ENCODE assay signal across 27 mouse cellular contexts in genomic region chr13:89838635-89839034, GRCm38 (mm10).
"Had no signal": no experiment of that assay in that cellular context is flagged by ENCODE, and none has a peak within 500 bp of the region (broad histone marks: within the 10 kb centered on the region; RNA-seq: fewer than 3 reads in every experiment).

No protein-coding gene starts in this region.

- H3K9me3 ChIP-seq: heart, embryonic 10.5 days; heart, embryonic 12.5 days; hindbrain, embryonic 10.5 days; hindbrain, embryonic 12.5 days; kidney, embryonic 15.5 days; limb, embryonic 10.5 days; limb, embryonic 12.5 days had no signal

- H3K36me3 ChIP-seq: heart, embryonic 10.5 days; heart, embryonic 12.5 days; hindbrain, embryonic 10.5 days; hindbrain, embryonic 12.5 days; kidney, embryonic 15.5 days; limb, embryonic 10.5 days; limb, embryonic 12.5 days had no signal

- DNase-seq: gastrocnemius, postnatal 14 days; gastrocnemius, postnatal 36 days; heart, adult 18-20 months; heart, postnatal 10 days; heart, postnatal 4 days; kidney, adult 11 months; kidney, adult 2 months; kidney, adult 9 months; kidney, postnatal 14 days; kidney, postnatal 36 days; layer of hippocampus, adult 9-11 months; layer of hippocampus, postnatal 36 days; liver had no signal

- H3K4me2 ChIP-seq: heart, embryonic 12.5 days; hindbrain, embryonic 12.5 days; hindbrain, embryonic 14.5 days; kidney, embryonic 15.5 days; limb, embryonic 12.5 days; liver, embryonic 11.5 days had no signal

- H3K9ac ChIP-seq: heart, embryonic 12.5 days; hindbrain, embryonic 12.5 days; hindbrain, embryonic 14.5 days; kidney, embryonic 15.5 days; limb, embryonic 12.5 days; liver, embryonic 14.5 days had no signal

- H3K27me3 ChIP-seq: heart, embryonic 12.5 days; hindbrain, embryonic 12.5 days; kidney, embryonic 15.5 days; limb, embryonic 12.5 days had no signal

- H3K27ac ChIP-seq: heart, embryonic 10.5 days; hindbrain, embryonic 10.5 days; hindbrain, embryonic 12.5 days; hindbrain, embryonic 14.5 days; kidney, embryonic 15.5 days; kidney, postnatal 0 days; limb, embryonic 10.5 days; limb, embryonic 12.5 days; liver, embryonic 14.5 days had no signal

- ATAC-seq: hindbrain, embryonic 16.5 days; inflammation-experienced regulatory T-cells, adult 6 months; intestine, embryonic 16.5 days had no signal

- H3K4me1 ChIP-seq: heart, embryonic 10.5 days; heart, embryonic 12.5 days; hindbrain, embryonic 10.5 days; hindbrain, embryonic 12.5 days; kidney, embryonic 15.5 days had no signal

- H3K4me3 ChIP-seq: heart, embryonic 10.5 days; heart, embryonic 12.5 days; hindbrain, embryonic 10.5 days; hindbrain, embryonic 12.5 days; kidney, embryonic 15.5 days; limb, embryonic 10.5 days; limb, embryonic 12.5 days had no signal
